Mouse (Mus musculus) lung, postnatal 14 days (tissue): ENCODE measurements around the gene Lin37.

Source experiments
- DNase-seq: peaks from one replicate; pipeline ENCODE4 v3.0.0; 2021

Lin37 gene

DNA sequence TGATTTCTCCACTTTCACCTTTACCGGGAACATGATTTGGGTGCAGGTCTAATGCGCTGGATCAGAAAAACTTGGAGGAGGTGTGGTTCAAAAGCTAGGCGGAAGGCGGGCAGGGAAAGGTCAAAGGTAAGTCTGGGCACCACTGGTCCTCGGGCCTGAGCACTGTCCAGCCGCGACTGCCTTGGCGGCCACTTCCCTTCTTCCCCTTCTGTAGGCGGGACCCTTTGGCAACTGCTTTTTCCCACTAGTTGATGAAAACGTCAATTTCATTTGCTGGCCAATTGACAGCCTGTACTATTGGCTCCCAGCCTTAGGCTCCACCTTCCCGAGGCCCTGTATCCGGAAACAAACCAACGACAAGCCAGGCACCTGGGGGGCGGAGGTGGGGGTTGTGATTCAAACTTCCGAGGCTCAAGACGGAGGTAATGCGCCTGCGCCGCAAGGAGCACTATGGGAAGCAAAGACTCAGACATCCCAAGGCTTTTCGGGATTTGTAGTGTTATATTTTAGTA lies at the start of gene Lin37:
Gene Lin37 (minus strand): TSS at position 396 of the 512 bp plus-strand sequence.
- DNase-seq: peak; percentile 95

DNA sequence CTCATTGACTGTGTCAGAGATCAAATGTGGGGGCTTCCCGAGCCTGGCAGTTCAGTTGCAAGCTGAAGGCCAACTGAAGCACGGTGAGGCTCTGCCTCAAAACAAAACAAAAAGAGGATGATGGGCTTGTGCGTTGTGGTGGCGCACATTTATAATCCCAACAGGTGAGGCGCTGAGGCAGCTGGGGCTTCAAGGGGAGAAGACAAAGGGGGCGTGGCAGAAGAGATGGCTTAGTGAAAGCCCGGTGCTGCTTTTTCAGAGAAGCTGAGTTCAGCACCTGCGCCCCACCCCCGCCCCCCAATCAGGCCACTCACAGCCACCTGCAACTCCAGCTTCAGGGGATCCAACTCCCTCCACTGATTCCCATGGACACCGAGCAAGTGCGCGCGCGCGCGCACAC lies 48.8 kb upstream of the Lin37 start:
- DNase-seq: no peak

DNA sequence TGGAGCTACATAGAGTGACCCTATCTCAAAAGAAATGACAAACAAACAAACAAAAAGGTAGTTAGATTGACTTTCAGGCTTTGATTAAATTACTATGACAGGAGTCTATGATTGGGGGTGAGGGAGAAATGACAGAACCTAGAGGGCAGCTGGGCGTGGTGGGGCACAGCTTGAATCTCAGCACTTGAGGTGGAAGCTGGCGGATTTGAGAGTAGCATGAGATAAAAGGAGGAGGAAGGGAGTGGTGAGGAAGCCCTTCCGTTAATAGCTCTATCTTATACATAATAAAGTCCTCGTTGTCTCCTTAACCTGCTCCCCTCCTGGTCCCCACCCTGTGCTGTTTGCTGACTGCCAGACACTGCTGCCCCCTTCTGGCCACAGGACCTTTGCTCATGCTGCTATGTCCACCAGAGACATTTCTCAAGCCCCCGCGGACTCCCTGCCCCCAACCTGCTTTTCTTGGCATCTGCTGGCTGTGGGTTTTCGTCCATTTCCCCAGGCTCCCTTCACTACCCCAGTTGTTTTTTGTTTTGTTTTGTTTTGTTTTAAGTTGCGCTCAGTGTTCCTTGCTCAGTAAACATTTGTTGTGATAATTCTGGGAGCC lies 48.2 kb upstream of the Lin37 start:
- DNase-seq: peak; percentile 78

DNA sequence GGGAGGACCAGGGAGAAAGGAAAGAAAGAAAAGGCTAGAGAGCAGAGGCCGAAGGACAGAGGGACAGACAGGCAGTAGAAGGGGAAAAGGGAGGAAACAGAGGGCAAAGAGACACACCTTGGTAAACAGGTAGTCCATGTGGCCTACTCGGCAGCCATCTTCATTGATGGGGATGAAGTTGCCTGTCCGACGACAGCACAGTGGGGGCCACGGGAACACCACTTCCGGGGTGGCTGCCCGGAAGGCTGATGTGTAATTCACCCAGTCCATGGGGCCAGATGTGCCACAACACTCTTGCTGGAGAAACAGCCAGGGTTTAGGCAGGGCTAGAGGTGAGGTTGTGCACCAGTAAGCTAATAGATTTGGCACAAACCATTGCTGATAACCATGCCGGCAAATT lies 45.3 kb upstream of the Lin37 start:
- DNase-seq: no peak

DNA sequence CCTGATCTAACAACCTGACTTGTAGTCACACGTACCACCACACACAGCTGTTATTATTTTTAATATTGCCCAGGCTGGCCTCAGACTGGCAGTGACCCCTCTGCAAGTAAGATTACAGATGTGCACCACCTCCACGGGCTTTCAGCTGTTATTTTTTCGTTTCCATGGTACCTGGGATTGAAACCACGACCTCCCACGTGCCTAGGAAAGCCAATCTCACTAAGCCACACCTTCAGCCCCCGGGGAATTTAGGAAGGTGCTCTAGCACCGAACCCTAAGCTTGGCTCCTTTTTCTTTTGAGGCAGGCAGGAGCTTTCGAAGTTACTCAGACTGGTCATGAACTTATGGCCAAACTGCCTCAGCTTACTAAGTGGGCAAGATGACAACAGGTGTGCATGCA lies 44.8 kb upstream of the Lin37 start:
- DNase-seq: no peak

DNA sequence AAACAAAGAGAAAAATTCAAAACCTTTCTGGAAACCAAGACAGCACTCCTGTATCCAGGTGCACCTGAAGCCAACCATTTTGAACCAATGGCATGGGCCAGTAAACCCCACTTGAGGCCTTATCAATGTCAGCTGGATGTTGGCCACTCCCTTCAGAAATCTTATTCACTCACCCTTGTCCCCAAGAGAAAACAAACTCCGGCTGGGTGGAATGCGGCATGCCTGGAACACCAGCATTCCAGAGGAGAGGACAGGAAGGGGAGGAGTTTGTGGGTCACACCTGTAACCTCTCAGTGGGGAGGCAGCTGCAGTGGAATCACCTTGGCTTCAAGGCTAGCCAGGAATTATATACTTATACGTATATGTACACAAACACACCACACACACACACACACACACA lies 42.9 kb upstream of the Lin37 start:
- peak; percentile 72 for DNase-seq

DNA sequence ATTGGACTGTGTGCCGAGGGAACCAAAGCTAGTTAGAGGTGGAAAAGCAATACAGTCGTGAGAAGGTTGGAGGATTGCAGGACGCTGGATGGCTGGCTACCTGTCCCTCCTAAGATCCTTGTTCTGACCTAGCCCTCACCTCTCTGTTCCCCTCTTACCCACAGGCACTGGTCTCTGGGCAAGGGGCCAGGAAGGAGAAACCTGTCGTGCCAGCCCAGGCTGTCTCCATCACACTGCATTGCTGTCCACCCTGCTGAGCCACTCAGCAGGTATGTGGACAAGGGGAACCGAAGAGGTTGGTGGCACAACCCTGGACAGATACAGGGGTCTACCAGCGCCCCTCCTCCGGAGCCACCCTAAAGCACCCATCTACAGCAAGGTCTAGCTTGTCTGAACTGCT lies 41.0 kb upstream of the Lin37 start:
- peak; percentile 78 for DNase-seq

DNA sequence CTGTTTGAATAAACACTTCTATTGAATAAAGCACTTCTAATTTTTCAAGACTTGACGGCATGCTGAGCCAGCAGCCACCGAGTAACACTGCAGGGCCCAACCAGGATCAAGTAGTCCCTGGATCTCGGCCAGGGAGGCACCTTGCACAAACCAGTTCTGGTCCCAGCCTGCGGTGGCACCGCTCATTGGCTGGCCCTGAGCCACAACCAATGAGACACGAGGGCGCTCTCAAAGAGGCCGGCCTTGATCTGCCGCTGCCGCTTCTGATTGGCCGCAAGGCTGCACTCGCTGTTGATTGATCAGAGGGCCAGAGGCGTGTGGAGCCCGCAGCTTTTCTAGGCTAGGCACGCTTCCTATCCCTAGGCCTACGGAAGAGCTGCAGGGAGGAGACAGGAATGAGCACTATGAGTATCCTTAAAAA lies 40.3 kb upstream of the Lin37 start:
- peak; percentile 95 for DNase-seq

DNA sequence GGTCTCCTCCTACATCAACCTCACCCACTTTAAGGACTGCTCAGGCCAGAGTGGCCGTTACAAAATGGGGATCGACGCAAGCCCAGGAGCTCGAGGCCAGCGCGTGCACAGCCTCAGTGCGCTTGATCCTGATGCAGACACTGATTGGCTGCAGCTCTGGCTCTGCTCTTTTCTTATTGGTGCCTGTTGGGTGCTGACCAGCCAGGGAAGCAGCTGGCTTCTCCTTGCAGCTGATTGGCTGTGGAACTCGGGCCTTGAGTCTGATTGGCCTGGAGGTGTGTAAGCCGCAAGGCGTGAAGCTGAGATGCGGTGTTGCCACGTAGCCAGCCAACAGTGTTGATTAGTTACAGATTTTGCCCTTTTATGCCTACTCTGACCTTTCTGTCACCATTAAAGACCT lies 39.1 kb upstream of the Lin37 start, which contains the start of gene Zbtb32:
Gene Zbtb32 (minus strand): TSS at position 124 of the 400 bp plus-strand sequence.
- no peak for DNase-seq

DNA sequence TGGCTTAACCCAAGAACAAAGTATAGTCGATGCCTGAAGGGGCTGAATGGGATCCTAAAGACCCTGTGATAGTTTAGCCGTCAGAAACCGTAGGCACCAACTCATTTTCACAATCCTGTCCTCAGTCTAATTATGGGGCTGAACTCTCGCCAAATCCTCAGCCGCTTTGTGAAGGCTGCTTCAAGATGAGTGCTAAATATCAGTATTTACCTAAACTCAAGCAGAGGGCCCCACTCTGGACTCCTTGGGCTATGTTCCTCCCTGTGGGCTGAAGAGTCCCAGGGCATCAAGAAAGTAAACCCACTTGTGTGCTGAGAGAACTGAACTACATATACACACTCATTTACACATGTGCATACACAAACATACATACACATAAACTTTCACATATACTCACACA lies 37.2 kb upstream of the Lin37 start:
- DNase-seq: peak; percentile 48

DNA sequence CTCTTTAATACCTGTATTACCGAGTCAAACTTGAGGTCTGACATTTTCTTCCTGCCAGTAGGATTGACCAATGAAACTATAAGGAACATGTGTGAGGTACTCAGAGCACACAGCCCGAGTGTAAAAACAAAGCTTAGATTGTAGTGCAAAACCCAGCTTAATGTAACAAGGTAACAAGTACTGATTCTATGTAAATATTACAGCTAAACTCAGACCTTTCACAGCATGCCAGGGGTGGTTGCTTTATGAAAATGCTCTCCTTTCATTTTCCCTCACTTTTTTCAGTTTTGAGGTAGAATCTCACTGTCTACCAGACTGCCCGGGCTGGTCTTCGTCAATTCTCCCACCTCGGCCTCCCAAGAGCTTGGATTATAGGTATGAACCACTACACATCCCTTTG lies 36.5 kb upstream of the Lin37 start:
- no peak for DNase-seq

DNA sequence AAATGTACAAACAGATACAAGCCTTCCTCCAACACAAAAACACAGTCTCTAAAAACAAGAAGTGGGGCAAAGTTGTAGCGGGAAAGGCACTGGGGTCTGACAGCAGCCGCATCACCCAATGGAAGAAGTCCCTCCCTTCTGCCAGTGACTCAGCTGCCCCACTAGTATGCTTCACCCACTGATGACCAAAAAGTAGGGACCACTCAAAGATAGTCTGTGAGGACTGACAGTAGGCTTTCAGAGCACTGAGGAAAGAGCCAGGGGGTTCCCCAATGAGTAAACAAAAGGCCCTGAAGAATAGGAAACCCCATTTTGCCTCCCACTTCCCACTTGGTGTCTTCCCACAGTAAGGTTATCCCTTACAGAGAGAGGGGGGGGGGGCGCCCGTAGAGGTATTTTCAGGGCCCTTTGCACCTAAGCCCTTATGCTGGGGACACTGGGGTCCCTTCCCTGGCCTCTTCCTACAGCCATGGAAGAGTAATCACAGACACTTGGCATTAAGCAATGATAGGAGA lies 34.9 kb upstream of the Lin37 start:
- DNase-seq: no peak

DNA sequence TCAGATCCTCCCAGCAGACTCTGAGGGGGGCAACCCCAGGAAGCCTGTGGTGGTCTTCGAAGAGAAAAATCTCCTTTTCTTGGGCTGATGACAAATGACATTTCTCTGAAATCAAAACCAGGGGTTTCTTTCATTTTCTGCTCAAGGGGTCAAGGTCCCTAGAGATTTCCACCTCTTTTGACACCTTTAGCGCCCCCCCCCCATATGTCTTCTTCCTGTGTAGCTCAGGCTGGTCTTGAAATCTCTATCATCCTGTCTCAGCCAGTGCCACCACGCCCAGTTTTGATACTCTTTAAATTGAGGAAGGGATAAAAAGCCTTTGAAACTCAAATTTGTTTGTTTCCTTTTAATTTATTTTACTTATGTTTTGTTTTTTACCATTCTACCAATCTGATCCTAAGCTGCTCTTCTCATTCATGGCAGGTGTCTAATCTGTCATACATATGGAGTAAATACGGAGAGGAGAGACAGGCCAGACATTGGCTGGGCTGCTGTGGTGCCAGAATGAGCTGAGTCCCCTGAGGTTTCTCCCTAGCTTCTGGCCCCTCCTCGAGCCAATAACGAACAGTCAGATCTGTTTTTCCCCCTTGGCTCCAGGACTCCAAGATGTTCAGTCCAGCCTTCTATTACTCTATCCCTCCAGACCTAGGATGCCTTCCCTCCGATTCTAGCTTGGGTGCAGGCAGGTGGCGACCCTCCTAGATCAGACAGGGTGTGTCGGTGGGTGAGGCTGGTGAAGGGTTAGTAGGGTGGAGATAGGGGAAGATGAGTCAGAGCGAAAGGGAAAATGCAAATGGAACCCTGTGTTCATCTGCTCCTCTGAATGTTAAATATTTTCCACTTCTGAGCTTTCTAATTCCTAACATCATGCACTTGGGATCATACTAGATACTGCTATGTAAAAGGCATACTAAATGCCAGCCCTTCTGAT lies 34.2 kb upstream of the Lin37 start:
- no peak for DNase-seq

DNA sequence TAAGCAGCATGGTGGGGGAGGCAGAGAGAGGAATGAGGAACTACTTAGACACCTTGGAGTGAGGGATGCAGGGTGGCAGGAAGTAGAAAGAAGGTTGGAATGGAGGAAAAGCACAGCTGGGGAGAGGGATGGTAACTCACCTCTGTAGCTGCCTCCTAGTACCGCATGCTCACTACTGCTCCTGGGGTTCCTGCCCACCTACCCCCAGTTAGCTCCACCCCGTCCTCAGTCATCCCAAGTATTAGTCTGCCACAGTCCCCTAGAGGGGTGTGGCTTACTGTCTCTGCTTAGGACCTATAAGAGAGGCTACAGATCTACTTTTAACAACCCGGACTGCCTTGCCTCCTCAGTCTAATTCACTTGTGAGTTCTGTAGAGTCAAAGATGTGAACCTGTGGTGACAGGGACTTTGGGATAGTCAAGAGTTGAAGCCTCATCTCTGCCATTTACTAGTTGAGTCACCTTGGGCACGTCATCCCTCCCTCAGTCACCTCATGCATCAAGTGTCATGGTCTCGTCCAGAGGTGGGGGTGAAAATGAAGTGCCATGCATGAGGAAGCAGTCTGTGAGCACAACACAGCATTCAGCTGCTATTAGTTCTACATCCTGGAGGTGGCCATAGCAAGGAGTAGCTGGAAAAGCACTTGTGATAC lies 33.3 kb upstream of the Lin37 start:
- DNase-seq: no peak

DNA sequence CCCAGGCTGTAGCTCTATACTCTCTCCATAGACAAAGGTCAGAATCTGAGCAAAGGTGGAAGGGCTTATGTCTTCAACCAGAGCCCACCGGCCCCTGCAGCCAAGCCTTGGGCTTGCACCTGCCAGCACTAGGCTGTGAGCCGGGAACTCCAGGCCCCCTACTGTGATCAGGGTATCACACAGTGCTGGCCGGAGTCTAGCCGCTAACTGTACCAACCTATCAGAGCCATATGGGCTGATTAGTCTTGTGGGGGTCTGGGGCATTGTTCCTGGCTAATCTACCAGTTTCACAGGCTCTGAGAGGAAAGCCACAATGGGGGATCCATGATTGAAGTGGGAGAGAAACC lies 31.9 kb upstream of the Lin37 start:
- DNase-seq: no peak

DNA sequence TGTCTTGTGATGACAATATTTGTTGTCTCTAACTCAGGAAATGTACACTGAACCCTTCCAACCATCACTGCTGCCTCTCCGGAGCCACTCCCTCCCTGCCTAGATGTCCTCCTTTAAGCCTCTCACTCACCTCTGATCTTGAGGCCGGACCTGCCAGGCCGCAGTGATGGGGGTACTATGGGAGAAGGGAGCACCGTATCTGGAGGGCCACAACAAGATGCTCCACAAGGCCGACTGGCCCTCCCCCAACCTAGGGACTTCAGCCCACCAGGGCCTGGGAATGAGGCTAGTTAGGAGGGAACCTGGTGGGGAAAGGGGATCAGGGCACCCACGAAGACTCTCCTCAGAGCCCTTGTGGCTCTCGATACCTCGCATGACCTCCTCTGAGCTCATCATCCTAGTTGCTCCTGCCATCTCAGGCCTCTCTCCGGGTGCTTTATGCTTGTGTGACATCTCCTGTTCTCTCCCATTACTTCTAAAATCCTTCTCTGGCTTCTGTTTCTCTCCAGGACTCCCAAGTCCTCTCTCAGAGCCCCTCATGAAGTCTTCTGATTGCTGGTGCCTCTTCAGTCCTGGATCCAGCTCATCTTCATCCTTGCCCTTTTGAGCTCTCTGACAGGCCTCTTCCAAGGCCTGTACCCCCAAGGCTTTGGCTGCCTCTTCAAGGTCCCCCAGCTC lies 31.4 kb upstream of the Lin37 start:
- no peak for DNase-seq

DNA sequence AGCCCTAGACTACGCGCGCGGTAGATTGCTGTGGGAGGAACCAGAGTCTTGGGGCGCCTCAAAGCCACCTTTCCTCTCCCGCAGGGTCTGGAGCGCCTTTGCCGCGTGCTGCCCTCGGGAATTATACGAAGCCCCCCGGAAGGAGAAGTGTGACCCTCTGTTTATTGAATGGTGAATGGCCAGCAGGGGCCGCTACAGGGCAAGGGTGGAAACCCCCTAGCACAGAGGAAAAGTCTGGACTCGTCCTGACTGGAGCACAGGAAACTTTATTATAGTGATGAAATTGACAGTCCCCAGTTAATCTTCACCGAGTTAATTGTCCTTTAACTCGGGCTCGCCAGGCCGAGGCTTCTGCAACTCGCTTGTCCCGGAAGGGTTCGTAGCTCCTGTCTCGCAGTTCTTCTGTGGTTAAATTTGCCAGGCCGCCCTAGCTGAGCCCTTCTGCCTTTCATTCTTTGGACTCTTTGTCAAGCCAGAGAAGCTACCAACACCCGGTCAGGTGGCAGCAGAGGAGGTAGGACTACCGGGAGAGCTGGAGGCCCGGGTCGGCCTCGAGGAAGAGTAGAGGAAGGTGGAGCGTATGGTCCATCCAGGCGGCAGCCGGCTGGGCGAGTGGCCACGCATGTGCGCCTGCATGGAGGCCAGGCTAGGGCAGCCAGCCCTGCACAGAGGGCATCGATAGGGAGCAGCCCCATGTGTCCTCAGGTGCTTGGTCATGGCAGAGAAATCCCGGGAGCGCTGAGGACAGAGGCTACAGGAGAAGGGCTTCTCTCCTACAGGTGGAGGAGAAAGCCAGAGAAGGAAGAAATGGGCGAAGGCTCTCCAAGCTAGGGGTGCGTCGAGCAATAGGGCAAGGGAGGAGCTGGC lies 30.0 kb upstream of the Lin37 start:
- DNase-seq: peak; percentile 92

DNA sequence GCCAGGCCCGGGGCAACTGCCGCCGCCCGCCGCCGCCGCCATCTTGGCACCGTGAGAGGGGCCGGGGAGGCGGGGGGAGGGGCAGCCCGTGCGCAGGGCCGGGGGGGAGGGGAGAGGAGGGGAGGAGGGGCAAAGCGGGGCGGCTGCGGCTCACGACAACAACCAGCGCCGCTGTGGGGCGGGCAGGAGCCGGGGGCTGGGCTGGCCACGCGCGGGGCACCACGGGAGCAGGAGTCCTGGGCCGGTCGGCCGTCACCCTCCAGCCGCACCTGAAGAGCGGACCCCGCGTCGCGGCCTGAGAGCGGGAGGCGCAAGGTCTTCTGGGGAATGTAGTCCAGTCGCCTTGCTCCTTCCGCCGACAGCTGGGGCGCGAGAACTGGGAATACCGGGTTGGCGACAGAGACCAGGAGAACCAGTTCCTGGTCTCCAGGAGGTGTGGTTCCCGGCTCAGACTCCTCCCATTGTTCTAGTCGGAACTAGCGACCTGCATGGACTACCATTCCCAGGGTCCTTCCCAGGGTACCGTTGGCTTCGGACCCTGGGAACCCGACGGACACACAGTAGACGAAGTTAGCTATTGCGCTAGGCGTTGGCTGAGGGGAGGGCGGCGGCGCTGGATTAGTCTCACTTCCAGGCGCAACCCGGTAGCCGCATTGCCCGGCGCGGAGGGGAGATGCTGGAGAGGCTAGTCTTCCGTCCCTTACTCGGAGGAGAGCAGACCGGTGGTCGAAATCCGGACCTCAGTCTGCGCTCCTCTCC lies 29.2 kb upstream of the Lin37 start, which contains the start of gene Kmt2b:
Gene Kmt2b (minus strand): TSS at position 51 of the 759 bp plus-strand sequence.
- peak; percentile 94 for DNase-seq

DNA sequence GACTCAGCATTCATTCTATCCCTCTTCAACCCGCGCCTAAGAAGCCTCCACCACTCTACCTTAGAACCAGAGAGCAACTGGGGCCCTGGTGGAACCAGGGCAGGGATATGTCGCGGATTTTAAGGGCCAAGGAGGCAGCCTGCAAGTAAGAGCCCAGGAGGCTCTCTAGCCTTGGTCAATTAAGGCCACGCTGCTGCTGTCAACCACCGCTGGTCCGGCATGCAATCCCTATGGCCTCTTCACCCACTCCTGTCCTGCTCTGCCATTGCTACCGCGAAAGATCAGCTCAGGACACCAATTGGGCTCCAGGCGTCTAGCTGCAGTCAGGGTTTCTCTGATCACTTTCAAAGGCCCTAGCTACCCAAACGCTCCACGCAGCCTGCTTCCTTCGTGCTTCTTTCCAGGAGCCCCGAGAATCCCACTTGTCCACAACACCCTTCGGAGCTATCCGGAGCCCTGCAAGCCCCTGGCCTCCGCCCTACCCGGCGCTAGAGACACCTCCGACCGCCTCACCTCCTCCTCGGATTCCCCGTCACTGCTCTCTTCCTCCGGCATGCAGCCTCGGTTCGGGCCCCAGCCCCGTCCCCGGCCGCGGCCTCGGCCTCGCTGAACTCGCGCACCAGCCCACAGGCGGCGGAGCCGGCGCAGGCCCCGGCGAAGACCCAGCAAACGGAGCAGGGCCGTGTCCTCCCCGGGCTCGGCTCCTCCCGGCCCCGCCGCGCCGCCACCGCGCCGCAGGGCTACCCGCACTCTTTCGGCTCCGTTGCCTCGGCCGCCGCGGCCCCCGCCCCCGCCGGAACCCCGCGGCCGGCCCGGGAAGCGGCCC lies 28.4 kb upstream of the Lin37 start:
- peak; percentile 37 for DNase-seq

DNA sequence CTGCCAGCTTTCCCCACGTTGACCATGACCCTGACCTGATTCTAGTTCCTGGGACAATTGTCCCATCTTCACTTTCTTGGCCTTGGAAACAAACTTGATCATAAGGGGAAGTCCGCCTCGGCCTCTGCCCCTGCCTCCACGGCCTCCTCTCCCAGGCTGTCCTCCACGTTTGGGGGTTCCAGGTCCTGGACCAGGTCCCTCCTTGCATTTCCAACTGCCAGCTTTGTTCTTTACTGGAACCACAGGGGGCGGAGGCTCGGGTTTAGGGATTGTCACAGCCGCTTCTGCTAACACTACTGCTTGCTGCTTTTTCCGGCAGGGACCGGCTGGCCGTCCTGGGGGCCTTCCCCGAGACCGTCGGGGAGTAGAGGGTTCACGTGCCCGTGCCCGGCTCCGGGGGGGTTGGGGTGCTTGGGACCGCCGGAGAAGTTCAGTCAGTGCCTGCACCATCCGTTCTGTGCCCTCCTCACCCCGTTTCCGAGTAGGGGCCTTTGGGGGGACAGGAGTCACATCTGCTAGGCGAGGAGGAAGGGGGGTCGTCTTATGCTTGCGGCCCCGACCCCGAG lies 26.9 kb upstream of the Lin37 start:
- no peak for DNase-seq
